Mouse (Mus musculus) cerebellum, postnatal 4 days (tissue): Measurements from ENCODE around the gene Mks1.
A peak's percentile ranks its signal among the peaks of the same experiment; 100 is the strongest.

Experiments used
- DNase-seq, 2 experiments: peaks; one replicate each; pipeline ENCODE4 v3.0.0; 2022; ENCODE audit warnings: low spot score in 2 of 2, mixed read lengths in 1 of 2

Gene Mks1

GRCm38 (mm10) chr11:87852690-87853596 lies at the start of gene Mks1:
Gene Mks1, plus strand, starts transcription at chr11:87853215.
- DNase-seq: peak; percentile 83 to 91

GRCm38 (mm10) chr11:87805448-87805847 lies 47.6 kb upstream of the Mks1 start:
- no peak for DNase-seq

GRCm38 (mm10) chr11:87807433-87807832 lies 45.6 kb upstream of the Mks1 start:
- DNase-seq: no peak

GRCm38 (mm10) chr11:87808236-87808635 lies 44.8 kb upstream of the Mks1 start:
- DNase-seq: no peak

GRCm38 (mm10) chr11:87811396-87811795 lies 41.6 kb upstream of the Mks1 start:
- DNase-seq: no peak

- DNase-seq: no peak
These were observed 38.2 kb upstream of the Mks1 start for GRCm38 (mm10) chr11:87814831-87815230.

- DNase-seq: peak; percentile 58 to 83
These were observed 36.1 kb upstream of the Mks1 start for GRCm38 (mm10) chr11:87816707-87817442.

GRCm38 (mm10) chr11:87817443-87817773 lies 35.6 kb upstream of the Mks1 start:
- DNase-seq: no peak

- no peak for DNase-seq
These were observed 31.5 kb upstream of the Mks1 start for GRCm38 (mm10) chr11:87821502-87821901.

GRCm38 (mm10) chr11:87828239-87828900 lies 24.6 kb upstream of the Mks1 start, which contains the start of gene Lpo:
Gene Lpo, minus strand, starts transcription at chr11:87828289.
- no peak for DNase-seq

GRCm38 (mm10) chr11:87840676-87841075 lies 12.3 kb upstream of the Mks1 start:
- DNase-seq: no peak

- DNase-seq: no peak
These were observed 11.6 kb upstream of the Mks1 start for GRCm38 (mm10) chr11:87841436-87841835.

GRCm38 (mm10) chr11:87846968-87847600 lies 5.9 kb upstream of the Mks1 start:
- no peak for DNase-seq

- DNase-seq: no peak
These were observed 5.1 kb upstream of the Mks1 start for GRCm38 (mm10) chr11:87847884-87848283.

- DNase-seq: no peak
These were observed 561 bp downstream of the Mks1 start for GRCm38 (mm10) chr11:87853597-87853954.

GRCm38 (mm10) chr11:87854550-87854949 lies 1.5 kb downstream of the Mks1 start:
- DNase-seq: no peak

GRCm38 (mm10) chr11:87859273-87859672 lies 6.3 kb downstream of the Mks1 start:
- no peak for DNase-seq

- no peak for DNase-seq
These were observed 7.4 kb downstream of the Mks1 start for GRCm38 (mm10) chr11:87860426-87860825.

- no peak for DNase-seq
These were observed 9.8 kb downstream of the Mks1 start for GRCm38 (mm10) chr11:87862805-87863204.

GRCm38 (mm10) chr11:87866891-87867290 lies 13.9 kb downstream of the Mks1 start:
- peak in 1 of 2 experiments; percentile 9 for DNase-seq

GRCm38 (mm10) chr11:87870096-87870495 lies 17.1 kb downstream of the Mks1 start:
- DNase-seq: no peak

- DNase-seq: no peak
These were observed 18.8 kb downstream of the Mks1 start for GRCm38 (mm10) chr11:87871766-87872165.
